ENCODE assay signal across 22 mouse cellular contexts in the genomic region with DNA sequence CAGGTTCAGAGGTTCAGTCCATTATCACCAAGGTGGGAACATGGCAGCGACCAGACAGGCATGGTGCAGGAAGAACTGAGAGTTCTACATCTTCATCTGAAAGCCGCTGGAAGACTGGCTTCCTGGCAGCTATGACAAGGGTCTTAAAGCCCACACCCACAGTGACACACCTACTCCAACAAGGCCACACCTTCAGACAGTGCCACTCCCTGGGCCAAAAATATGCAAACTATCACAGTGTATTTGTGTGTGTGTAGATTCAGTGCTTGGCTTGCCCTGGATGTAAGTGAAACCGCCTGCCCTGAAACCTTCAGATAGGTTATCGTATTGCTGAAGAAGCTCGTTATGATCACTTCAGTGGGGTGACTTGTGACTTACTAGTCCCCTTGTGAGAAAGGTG.
"Had no signal": no experiment of that assay in that cellular context is flagged by ENCODE, and none has a peak within 500 bp of the region (broad histone marks: within the 10 kb centered on the region; RNA-seq: fewer than 3 reads in every experiment).

No protein-coding gene starts in this region.

- H3K4me3 ChIP-seq: gastrocnemius, adult 2 months; heart, embryonic 12.5 days; hindbrain, embryonic 10.5 days; hindbrain, embryonic 12.5 days; intestine, embryonic 15.5 days; layer of hippocampus, adult 2 months; left cerebral cortex, adult 2 months; limb, embryonic 12.5 days; liver, embryonic 13.5 days; liver, embryonic 15.5 days had no signal

- H3K36me3 ChIP-seq: heart, embryonic 12.5 days; hindbrain, embryonic 10.5 days; hindbrain, embryonic 12.5 days; intestine, embryonic 15.5 days; limb, embryonic 12.5 days; liver, embryonic 13.5 days; liver, embryonic 15.5 days had no signal

- DNase-seq: gastrocnemius, adult 2 months; gastrocnemius, postnatal 10 days; gastrocnemius, postnatal 25 days; heart, adult 2 months; heart, postnatal 10 days; heart, postnatal 4 days; kidney, adult 18-20 months; kidney, adult 8-10 months; kidney, postnatal 10 days; kidney, postnatal 25 days; kidney, postnatal 4 days; liver; liver, embryonic 13.5 days had no signal

- H3K27me3 ChIP-seq: intestine, embryonic 15.5 days; limb, embryonic 12.5 days; liver, embryonic 13.5 days; liver, embryonic 15.5 days had no signal

- H3K4me1 ChIP-seq: intestine, embryonic 15.5 days; liver, embryonic 15.5 days had no signal

- H3K9me3 ChIP-seq: heart, embryonic 12.5 days; hindbrain, embryonic 10.5 days; hindbrain, embryonic 12.5 days; intestine, embryonic 15.5 days; limb, embryonic 12.5 days; liver, embryonic 13.5 days; liver, embryonic 15.5 days had no signal

- H3K27ac ChIP-seq: gastrocnemius, adult 2 months; heart, adult 2 months; hindbrain, embryonic 10.5 days; hindbrain, embryonic 12.5 days; hindbrain, embryonic 14.5 days; intestine, embryonic 15.5 days; left cerebral cortex, adult 2 months; limb, embryonic 12.5 days; liver, embryonic 13.5 days; liver, embryonic 15.5 days had no signal
